Mouse (Mus musculus): ENCODE measurements around the gene Nap1l4.

Nap1l4 gene

DNA sequence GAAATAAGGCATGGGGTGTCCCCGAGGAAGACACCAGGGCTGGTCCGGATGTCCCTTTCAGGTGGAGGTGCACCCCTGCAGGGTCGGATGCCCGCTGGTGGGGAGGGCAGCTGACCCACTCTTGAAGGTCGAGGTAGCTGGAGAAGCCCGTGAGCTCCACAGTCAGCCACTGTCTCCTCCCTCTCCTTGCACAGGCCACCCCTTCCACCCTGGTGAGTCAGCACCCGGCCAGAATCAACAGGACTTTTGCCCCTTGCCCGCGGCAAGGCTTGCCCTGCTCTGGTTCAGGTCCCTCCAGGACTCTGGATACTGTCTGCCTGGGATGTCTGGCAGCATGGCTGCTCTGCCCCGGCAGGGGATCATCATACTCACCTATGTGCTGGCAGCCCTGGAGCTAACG, 73.0 kb downstream of the Nap1l4 start:
- DNase-seq: peak; percentile 83

DNA sequence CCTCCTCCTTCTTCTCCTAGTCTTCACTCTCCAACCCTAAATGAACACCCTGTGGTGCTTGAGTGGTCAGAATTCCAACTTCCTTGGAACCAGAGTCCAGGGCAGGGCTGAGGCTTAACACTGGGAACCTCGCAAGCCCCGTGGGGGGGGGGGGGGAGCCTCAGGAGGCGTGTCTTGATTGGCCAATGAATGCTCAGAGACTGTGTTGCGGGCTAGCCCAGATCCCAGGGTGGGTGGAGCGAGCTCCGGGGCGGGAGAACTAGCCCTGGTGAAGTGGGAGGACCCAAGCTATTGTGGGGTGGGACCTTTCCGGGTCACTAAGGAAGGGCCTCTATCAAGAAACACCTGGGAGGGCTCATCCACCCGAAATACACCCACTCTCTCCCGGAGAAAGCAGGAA, 74.1 kb downstream of the Nap1l4 start:
- peak; percentile 76 for DNase-seq

DNA sequence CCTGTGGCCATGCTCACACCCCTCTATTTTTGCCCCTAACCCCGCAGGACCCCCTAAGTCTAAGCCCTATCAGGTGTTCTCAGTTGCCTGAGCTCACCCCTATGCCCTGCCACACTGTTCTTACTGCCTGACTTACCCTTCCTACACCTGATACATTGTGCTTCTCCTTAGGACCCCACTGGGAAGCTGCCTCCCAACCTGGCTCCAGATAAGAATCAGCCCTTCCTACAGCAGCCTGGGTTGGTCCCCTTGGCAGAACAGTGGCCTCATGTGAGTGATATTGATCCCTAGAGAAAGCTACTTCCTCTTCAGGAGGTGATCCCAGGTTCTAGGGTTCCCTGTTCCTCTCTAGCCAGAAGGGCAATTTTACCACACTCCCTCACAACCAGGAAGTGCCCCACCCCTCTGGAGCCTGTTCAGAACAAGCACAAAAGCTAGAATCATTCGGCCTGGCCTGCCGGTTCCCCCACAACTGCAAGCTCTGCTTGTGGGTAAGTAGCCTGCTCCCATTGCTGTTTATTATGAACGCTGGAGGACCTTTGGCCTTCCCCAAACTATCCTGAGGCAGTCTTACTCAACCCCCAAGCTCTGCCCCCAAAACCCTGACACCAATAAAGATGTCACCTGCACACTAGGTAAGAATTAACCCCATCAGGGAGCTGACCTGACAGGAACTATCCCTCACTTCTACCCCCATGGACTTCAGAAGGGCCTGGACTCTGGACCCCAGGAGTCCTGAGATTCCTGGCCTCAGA, 75.4 kb downstream of the Nap1l4 start, which contains the start of gene Slc22a18:
Gene Slc22a18, plus strand, starts transcription at position 390 of the 755 bp plus-strand sequence.
- peak; percentile 60 for DNase-seq

DNA sequence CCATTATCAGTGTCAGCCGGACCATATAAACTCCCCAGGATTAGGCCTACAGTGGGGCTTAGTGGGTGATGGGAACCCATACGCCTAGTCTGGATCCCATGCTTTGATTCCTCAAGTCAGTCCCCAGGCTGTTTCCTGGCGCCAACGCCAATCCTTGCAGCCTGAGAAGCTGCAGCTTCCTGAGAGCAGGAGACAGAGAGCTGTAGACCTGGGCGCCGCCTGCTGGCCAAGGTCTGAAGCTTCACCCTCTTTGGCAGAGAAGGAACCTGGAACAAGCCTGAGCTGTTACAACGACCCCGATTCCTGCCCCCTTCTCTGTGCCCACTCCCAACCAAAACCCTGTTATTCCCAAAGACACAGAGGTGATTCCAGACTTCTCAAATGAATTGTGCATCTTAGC, 79.0 kb downstream of the Nap1l4 start:
- peak; percentile 82 for DNase-seq

DNA sequence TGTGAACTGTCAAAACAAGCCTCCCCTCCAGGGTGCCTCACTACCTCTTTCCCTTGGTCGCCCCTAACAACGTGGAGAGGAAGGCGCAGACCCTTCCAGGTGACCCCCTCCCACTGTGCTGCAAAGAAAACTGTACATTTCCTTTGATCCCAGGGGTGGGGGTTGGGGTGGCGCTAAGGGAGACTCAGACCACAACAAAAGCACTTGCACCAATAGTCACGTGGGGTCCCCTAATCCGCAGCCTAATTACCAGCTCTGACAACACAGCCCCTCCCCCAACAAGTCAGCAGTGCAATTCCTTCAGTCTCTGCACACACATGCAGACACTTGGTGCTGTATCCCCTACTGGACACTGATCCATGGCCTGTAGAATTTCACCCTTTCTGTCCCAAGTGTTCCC, 81.2 kb downstream of the Nap1l4 start:
- no peak for DNase-seq

DNA sequence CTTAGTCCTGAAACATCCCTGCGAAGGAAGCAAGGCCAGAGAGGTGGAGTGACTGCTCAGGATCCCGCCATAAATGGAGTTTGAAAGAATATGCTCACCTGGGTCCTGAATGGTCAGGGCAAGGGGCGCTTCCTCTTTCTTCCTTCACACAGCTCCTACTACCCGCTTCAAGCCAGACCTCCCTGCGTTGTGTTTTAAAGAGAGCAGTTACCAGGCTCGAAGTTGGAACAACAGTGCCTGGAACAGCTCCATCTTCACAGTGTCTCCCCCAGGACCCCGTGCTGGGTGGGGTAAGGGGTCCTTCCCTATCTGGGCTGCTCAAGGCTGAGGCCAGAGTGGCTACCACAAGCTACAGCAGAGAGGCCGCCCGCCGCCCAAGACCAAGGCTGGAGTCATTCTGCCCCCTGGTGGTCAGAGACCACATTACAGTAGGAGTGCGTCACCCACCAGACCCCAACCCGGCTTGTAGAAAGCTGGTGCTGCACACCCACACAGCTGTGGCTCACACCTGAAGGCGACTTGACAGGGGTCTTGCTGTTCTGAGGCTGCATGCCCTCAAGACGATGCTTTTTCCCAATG, 82.7 kb downstream of the Nap1l4 start:
- DNase-seq: peak; percentile 84

DNA sequence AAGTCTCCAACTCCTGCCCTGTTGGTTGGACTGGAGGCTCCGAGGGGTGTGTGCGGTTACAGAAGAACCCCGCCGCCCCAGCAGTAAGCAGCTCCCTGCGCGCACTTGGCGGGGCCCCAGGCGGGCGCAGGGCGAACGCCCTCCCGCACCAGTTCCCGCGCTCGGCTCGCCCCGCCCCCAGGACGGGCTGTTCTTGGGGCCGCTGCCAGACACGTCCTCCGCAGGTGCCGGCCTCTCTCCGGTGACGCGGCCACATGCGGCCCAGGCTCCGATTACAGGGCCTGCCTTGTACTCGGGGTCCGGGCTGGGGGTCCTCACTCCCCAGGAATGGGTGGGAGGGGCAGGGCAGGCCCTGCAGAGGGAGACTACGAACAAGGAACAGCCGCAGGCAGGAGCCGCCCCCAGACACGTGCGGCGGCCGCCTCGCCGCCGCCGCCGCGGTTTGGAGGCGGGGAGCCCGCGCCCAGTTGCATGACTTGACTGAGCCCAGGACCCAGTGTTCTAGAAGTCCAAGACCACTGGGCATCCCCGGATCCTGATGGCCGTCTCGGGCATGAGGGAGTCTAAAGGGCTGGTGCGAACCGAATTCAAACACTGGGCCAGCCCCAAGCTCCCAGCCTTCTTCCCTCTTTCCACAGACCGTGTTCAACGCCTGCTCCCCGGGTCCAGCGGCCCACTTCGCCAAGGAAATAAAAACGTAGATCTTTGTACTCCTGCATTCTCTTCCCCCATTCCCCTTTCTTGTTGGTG, 83.9 kb downstream of the Nap1l4 start:
- DNase-seq: peak; percentile 70

DNA sequence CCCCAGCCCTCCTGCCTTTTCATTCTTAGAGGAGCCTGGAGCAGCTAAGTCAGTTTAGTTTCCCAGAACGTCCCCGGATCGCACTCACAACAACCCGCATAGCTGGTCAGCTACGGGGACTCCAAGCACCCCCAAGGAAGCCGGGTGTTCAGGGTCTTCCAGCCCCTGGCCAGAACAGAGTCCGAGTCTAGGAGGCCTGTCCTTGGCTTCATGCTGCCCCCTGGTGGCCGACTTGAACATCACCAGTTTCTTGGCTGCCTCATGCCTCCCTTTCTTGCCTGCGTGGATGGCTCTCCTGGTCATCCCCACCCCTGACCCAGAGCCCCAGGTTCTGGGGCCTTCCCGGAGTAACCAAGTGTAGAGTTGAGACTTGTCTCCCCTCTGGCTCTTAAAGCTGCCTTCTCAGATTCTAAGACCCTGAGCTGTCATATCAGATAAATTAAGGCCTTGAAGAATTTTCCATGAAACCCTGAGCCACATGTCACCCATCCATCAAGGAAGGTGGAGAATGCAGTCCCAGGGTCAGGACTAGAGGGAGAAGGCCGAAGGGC, 85.0 kb downstream of the Nap1l4 start:
- peak; percentile 77 for DNase-seq

Data from kidney, postnatal 14 days (tissue).